Mouse (Mus musculus): ENCODE data around the gene Rnf26. TPM values are rescaled to one million over a fixed set of nuclear protein-coding genes. Genes with fewer than 3 reads are reported as not detected.

Gene Rnf26
- polyA plus RNA-seq, 1 experiment from 2014 or later = 79.6 TPM

DNA sequence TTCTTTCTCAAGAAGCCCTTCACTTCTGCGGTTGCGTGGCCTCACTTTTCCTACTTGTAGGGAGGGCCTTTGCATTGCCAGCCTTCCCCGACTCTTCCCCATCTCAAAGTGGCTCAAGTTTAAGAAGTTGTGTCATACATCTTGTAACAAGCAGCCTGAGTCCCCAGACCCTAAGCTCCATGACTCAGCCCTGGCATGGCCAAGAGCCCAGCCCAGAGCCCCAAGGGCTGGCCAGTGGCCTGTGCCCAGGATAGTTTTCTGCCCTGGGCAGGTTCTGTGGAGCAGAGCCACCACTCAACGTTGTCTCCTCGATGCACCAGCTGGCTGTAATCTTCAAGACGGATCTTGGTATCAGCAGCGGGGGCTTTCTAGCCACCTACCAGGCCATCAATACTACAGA lies 8.4 kb downstream of the Rnf26 start:
- Histone ChIP-seq H3K9ac (no peak overlapping the region), H3K27ac (no peak overlapping the region), H3K36me3 (peaks cover 53% of the 10 kb centered on the region), H3K4me3 (no peak overlapping the region), H3K4me2 (replicated peaks) (no peak overlapping the region), H3K9me3 (no peaks in the 10 kb centered on the region), H3K27me3 (no peaks in the 10 kb centered on the region), H3K4me1 (peaks cover 40% of the 10 kb centered on the region)
- ATAC-seq (ENCODE audit: low FRiP score, low read depth) = no peak
- WGBS = 90% methylated on average over 7 of the region's 7 CpGs

DNA sequence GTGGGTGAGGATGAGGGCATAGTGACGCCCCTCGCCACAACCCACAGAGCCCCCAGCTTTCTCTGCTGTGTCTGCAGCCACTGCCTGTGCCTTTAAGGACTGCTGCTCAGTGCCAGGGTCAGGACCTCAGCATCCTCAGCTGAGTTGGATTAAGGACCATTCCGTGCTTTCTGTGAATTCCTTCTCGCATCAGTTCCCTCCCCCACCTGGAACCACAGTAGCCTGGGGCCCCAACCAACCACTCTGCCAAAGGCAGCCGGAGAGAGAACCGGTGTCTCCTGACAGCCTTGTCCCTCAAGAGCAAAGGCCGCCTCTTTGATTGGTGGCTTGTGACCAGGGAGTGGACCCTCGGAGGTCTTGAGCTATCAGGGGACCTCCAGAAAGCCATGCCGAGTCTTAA lies 11.8 kb downstream of the Rnf26 start, which contains the start of gene Mfrp:
TSS of gene Mfrp (plus strand) at position 240 of the 400 bp plus-strand sequence.
- no peaks in the 10 kb centered on the region for H3K9me3 ChIP-seq
- H3K9ac ChIP-seq = no peak within 1 kb of the TSS
- 58% methylated on average over 9 of the region's 9 CpGs for WGBS
- ATAC-seq (ENCODE audit: low FRiP score, low read depth) = no peak
- H3K4me3 ChIP-seq = no peak within 1 kb of the TSS
- no peak within 1 kb of the TSS for H3K4me2 ChIP-seq (replicated peaks)
- peaks cover 41% of the 10 kb centered on the region for H3K36me3 ChIP-seq
- H3K27me3 ChIP-seq = no peaks in the 10 kb centered on the region
- H3K4me1 ChIP-seq = peaks cover 6% of the 10 kb centered on the region
- H3K27ac ChIP-seq = no peak within 1 kb of the TSS

DNA sequence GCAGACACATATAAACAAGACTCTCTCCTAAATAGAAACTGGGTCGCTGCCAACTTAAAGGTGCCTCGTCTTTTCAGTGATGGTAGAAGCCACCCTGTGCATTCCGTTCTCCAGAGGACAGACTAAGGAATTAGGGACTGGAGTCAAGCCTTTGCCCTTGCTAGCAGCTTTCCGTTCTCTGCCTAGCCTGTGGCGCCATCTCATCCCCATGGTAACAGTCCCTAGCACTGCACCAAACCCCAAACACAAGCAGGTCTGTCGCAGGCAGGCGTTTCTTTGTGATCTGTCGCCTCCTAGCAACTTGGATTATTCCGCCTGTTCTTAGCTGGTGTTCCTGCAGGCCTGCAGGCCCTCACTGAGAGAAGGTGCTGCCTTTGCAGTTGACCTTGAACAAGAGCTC lies 16.8 kb downstream of the Rnf26 start:
- H3K36me3 ChIP-seq = peaks cover 25% of the 10 kb centered on the region
- 34% methylated on average over 9 of the region's 9 CpGs for WGBS

DNA sequence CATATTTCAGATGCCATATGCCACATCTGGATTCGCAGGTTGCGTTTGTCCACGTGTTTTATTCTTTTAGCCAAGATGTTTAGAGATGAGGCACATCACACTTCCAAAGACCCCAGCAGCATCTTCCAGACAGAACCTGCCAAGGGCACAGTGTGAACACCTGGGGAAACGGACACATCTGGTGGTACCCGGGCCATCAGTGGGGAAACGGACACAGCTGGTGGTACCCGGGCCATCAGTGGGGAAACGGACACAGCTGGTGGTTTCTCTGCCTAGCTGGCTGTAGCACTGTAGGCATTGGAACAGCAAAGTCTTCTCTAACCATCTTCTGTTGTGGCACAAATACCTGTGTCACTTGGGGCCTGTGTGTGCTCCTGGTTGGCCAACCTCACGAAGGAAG lies 17.5 kb downstream of the Rnf26 start:
- Histone ChIP-seq H3K36me3 (peaks cover 28% of the 10 kb centered on the region), H3K4me1 (no peaks in the 10 kb centered on the region), H3K9me3 (no peaks in the 10 kb centered on the region), H3K4me2 (replicated peaks) (no peak overlapping the region), H3K9ac (no peak overlapping the region), H3K27me3 (no peaks in the 10 kb centered on the region), H3K4me3 (no peak overlapping the region), H3K27ac (no peak overlapping the region)
- no peak for ATAC-seq (ENCODE audit: low FRiP score, low read depth)
- 87% methylated on average over 9 of the region's 9 CpGs for WGBS

More for the DNA sequence above, 16.8 kb downstream of the Rnf26 start:
- Histone ChIP-seq H3K4me2 (replicated peaks) (no peak overlapping the region), H3K4me1 (no peaks in the 10 kb centered on the region), H3K9me3 (no peaks in the 10 kb centered on the region), H3K27ac (no peak overlapping the region), H3K4me3 (no peak overlapping the region), H3K27me3 (no peaks in the 10 kb centered on the region), H3K9ac (no peak overlapping the region)
- no peak for ATAC-seq (ENCODE audit: low FRiP score, low read depth)

DNA sequence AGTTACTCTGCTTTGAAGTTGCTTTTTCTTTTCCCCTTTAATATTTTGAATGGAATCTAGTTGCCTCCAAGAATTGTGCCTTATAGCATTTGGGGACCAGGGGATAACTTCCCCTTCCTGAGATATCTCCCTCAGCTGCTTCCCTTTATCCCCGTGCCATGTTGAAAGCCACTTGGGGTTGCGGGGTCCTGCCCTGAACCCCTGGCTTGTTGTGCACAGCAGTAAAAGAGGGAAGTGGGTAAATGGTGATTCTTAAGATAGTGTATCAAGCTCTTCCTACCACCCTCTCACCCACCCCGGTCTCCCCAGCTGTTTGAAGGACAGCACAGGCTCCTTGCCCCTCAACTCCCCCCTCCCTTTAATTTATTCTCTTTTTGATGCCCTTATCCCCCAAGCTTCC lies 18.6 kb downstream of the Rnf26 start:
- no peaks in the 10 kb centered on the region for H3K9me3 ChIP-seq
- H3K4me3 ChIP-seq = no peak overlapping the region
- WGBS = 83% methylated on average over 3 of the region's 3 CpGs
- H3K36me3 ChIP-seq = peaks cover 31% of the 10 kb centered on the region
- H3K27me3 ChIP-seq = no peaks in the 10 kb centered on the region
- H3K4me2 ChIP-seq (replicated peaks) = no peak overlapping the region
- H3K9ac ChIP-seq = no peak overlapping the region
- ATAC-seq (ENCODE audit: low FRiP score, low read depth) = no peak
- no peak overlapping the region for H3K27ac ChIP-seq
- H3K4me1 ChIP-seq = peaks cover 4% of the 10 kb centered on the region; the same call in 1 of the 2 replicates

DNA sequence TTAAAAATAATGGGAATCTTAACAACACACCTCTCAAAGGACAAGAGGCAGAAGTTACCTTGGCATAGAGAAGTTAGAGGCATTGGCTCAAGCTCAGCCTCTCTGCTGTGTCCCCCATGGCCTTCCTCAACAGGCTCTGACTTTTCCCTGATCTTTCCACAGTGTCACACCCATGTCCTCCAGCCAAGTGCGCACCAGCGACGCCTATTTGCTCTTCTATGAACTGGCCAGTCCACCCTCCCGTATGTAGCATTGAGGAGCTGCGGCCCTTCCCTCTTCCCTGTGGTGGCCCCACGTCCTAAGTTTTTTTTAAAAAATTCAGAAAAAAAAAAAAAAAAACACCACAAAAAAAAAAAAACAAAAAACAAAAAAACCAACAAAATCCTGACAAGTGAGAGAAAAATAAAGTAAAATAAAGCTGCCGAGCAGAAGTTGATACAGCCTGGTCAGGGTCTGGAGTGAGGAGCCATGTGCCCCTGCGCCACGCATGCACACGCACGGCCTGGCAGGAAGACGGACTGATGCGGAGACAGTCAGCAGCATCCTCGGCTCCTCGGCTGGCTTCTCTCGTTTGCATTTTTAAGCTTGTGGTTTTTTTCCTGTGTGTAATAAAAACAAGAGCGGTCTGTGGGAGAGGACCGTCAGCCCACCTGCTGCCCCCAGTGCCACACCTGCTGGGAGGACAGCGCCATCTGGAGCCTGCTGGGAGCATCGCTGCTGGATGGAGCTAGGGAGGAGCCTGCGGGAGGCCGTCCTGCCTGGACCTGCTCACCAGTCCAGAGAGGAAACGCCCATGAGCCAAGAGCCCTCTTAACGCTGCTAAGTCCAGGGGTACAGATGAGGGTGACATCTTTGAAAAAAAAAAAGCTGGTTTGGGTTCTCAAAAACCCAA lies 19.5 kb downstream of the Rnf26 start:
- H3K4me3 ChIP-seq = no peak overlapping the region
- no peak overlapping the region for H3K27ac ChIP-seq
- H3K9me3 ChIP-seq = no peaks in the 10 kb centered on the region
- H3K4me2 ChIP-seq (replicated peaks) = no peak overlapping the region
- no peaks in the 10 kb centered on the region for H3K27me3 ChIP-seq
- no peak overlapping the region for H3K9ac ChIP-seq
- 36% methylated on average over 24 of the region's 24 CpGs for WGBS
- H3K36me3 ChIP-seq = peaks cover 30% of the 10 kb centered on the region
- ATAC-seq (ENCODE audit: low FRiP score, low read depth) = peak; percentile 61
- H3K4me1 ChIP-seq = peaks cover 10% of the 10 kb centered on the region; the same call in 1 of the 2 replicates

DNA sequence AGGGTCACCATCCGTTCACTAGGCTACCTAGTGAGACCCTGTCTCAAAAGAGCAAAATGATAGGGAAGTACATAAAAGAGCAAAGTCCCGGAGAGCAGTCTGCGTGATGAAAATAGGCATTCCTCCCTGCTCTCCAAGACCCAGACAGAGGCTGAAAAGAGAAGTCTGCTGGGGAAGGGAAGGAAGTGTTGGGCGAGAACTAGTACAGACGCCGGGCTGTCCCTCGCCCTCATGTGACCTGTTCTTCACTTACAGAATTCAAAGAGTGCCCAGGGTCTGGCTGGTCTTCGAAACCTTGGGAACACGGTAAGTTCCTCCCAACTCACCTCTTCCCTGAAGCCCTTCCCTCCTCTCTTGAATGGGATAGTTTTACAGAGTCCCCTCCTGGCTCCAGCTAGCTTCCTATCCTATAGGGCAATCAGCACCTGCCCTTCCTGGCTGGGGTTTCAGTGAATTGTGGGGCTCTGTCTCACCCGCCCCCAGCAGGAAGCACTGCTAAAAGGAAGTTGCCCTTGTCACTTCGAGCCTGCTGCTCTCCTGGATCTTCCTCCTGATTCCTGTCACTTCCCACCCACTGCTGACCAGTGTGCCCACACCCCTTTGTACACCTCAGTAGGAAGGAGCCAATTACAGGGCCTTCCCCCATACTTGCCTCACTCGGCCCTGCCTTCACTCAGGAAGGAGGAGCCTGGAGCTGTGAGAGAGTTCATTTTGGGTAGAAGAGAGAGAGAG lies 24.3 kb downstream of the Rnf26 start:
- no peak overlapping the region for H3K4me2 ChIP-seq (replicated peaks)
- H3K36me3 ChIP-seq = peaks cover 30% of the 10 kb centered on the region
- H3K4me3 ChIP-seq = no peak overlapping the region
- H3K9me3 ChIP-seq = no peaks in the 10 kb centered on the region
- ATAC-seq (ENCODE audit: low FRiP score, low read depth) = no peak
- H3K27me3 ChIP-seq = peaks cover 34% of the 10 kb centered on the region
- H3K27ac ChIP-seq = no peak overlapping the region
- 60% methylated on average over 12 of the region's 12 CpGs for WGBS
- H3K9ac ChIP-seq = no peak overlapping the region
- peaks cover 46% of the 10 kb centered on the region for H3K4me1 ChIP-seq

DNA sequence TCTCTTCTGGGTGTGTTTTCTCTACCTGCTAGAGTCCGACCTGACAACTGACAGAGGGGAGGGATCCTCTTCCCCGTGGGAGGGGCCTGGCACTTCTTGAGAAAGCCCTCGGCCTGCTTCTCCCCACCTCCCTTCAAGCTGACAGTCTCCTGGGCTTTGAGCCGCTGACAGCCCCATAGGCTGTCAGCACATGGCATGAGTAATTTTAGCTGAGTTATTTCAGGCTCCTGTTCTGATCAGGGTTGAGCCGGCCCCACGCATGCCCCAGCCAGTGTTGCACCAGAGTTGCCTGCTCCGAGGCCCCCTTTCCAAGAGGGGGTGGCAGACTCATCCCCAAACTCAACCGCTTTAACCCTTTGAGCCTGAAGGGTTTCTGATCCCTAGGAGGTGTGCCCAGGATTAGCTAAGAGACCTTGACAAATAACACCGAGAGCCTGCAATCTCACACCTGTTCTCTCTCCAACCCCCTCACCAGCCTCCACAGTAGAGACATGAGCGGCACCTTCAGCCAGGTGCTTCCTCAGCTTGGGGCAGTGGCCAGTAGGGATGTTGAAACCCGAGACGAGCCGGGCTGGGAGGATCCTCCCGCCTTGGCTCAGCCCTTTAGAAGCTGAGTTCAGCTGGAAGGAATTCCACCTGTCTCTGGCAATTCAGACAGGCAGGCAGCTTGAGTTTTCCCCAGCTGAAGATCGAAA lies 25.4 kb downstream of the Rnf26 start:
- 4% methylated on average over 15 of the region's 15 CpGs for WGBS
- peak; percentile 54; the same call in 1 of the 2 replicates for ATAC-seq (ENCODE audit: low FRiP score, low read depth)
- Histone ChIP-seq H3K4me2 (replicated peaks) (peak overlapping the region; percentile 35), H3K27me3 (peaks cover 45% of the 10 kb centered on the region), H3K36me3 (peaks cover 23% of the 10 kb centered on the region), H3K4me1 (peaks cover 53% of the 10 kb centered on the region), H3K9me3 (no peaks in the 10 kb centered on the region), H3K27ac (no peak overlapping the region), H3K9ac (0 out of 2 replicates have a peak overlapping the region, but pooled peaks have one; percentile 31), H3K4me3 (no peak overlapping the region)

DNA sequence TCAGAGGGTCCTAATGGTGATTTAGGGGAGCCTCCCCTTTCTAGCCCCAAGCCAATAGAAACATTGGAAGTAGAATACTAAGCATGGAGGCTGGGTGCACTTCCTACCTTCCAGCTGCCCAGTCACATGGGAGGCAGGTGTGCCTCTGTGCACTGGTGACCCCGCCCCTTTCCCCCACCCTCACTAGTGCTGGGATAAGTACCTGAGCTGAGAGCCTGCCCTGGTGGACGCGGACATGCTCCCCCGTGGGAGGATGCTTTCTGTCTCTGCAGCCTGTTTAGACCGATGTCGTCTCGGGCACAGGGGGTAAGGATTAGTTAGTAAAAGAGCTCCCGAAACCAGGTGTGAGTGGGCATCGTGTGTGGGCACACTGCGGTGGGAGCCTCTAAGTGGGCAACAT lies 26.4 kb downstream of the Rnf26 start:
- H3K4me3 ChIP-seq = no peak overlapping the region
- ATAC-seq (ENCODE audit: low FRiP score, low read depth) = no peak
- H3K9me3 ChIP-seq = no peaks in the 10 kb centered on the region
- 37% methylated on average over 10 of the region's 10 CpGs for WGBS
- H3K27ac ChIP-seq = no peak overlapping the region
- peaks cover 52% of the 10 kb centered on the region for H3K27me3 ChIP-seq
- H3K4me2 ChIP-seq (replicated peaks) = peak overlapping the region; percentile 35
- peaks cover 15% of the 10 kb centered on the region for H3K36me3 ChIP-seq
- H3K9ac ChIP-seq = no peak overlapping the region
- H3K4me1 ChIP-seq = peaks cover 55% of the 10 kb centered on the region

DNA sequence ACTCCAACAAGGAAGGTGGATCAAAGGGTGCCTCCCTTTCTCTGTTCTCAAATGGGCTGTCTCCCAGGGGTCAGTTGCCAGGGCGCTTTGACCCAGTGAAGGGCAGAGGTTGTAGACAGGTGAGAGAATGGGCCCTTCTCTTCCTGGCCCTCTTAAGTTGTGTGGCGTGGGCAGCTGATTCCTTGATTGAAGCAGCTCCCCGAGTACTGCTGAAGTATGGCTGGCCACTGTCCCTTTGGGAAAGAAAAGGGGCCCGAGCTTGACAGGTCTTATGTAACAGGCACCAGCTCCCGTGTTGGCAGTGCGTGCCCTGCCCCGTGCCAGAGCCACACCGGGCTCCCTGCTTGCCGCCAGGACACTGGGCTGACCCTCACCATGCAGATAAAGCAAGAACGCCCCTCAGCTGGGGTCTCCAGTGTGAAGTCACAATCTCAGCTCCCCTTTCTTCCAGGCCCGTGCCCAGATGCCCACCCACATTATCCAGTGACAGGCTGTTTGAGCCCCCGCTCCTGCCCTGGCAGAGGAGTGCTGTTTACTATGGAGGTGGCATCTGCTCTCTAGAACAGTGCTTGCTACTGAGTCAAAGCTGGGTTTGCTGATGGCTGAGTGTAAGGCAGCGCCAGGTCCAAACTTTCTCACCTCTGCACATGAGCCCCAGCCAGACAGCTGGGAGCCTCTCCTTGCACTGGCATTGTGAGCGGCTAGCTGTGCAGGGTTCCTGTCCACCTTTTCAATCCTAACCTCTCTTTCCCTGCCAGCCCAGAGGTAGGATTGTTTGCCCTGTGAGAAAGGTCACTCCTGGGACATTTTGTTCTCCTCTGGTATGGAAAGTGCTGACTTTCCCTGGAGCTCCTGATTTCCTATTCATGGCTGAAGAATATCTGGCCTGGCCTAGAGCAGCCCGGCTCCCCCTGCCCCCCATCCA lies 27.3 kb downstream of the Rnf26 start:
- Histone ChIP-seq H3K4me2 (replicated peaks) (peak overlapping the region; percentile 98), H3K9ac (no peak overlapping the region; the same call in 1 of the 2 replicates), H3K4me3 (peak overlapping the region; percentile 64), H3K9me3 (no peaks in the 10 kb centered on the region), H3K27me3 (peaks cover 52% of the 10 kb centered on the region), H3K36me3 (peaks cover 6% of the 10 kb centered on the region), H3K4me1 (peaks cover 65% of the 10 kb centered on the region), H3K27ac (no peak overlapping the region)
- 71% methylated on average over 15 of the region's 15 CpGs for WGBS
- no peak for ATAC-seq (ENCODE audit: low FRiP score, low read depth)

DNA sequence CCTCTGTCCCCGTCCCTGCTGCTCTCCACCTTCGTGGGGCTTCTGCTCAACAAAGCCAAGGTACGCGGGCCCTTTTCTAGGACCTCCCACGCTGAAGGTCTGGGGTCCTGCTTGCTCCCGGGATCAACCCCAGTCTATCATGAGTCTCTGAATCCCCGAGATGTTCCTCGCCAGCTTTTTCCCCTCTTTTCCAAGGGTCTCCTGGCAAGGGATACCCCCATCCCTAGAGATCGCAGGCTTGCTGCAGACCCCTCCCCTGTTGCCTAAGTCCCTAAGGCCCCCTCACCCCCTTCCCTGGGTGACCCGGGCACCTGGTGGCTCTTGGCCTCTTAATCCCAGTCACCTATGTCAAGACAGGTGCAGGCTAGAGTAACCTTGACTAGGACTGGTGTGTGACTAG lies 28.0 kb downstream of the Rnf26 start:
- peak overlapping the region; percentile 75 for H3K9ac ChIP-seq
- no peaks in the 10 kb centered on the region for H3K9me3 ChIP-seq
- H3K36me3 ChIP-seq = peaks cover 5% of the 10 kb centered on the region; the same call in 1 of the 2 replicates
- H3K4me2 ChIP-seq (replicated peaks) = peak overlapping the region; percentile 98
- no peak overlapping the region for H3K27ac ChIP-seq
- H3K4me3 ChIP-seq = peak overlapping the region; percentile 64
- H3K4me1 ChIP-seq = peaks cover 72% of the 10 kb centered on the region
- H3K27me3 ChIP-seq = peaks cover 52% of the 10 kb centered on the region
- no peak for ATAC-seq (ENCODE audit: low FRiP score, low read depth)
- 3% methylated on average over 10 of the region's 10 CpGs for WGBS

Data from limb, embryonic 13.5 days (tissue).